Comparison of ENCODE assay signal across 8 mouse cellular contexts in genomic region chr2:93126595-93127165, GRCm38 (mm10).
A peak's percentile ranks its signal among the peaks of the same experiment; 100 is the strongest.
DNase-seq lines count a peak whose midpoint lies in the region; ATAC-seq lines count a peak whose summit lies in the region.

No protein-coding gene starts in this region.

- peak overlapping the region; percentile 71 for H3K27ac ChIP-seq in midbrain, embryonic 14.5 days (replicated peaks; ENCODE audit: low read depth, low read length)

- peak; percentile 30 to 31; a peak in 2 of 4 replicates for ATAC-seq in hematopoietic stem cell, adult 5-6 weeks (replicated peaks in 1 of 2; ENCODE audit: insufficient read depth in 1 of 2, low FRiP score in 2 of 2, low TSS enrichment in 1 of 2, low read depth in 1 of 2, poor library complexity in 2 of 2, severe bottlenecking in 2 of 2)
- ATAC-seq in midbrain, embryonic 14.5 days (ENCODE audit: low FRiP score, low TSS enrichment): peak; percentile 28; the same call in 1 of the 2 replicates

- no peaks in the 10 kb centered on the region for H3K27me3 ChIP-seq in midbrain, embryonic 14.5 days (ENCODE audit: control insufficient read depth, insufficient read depth, low read length)

- peak; percentile 52 for DNase-seq in embryo, embryonic 11 days
- no peak for DNase-seq in embryo, embryonic 10.5 days (ENCODE audit: low spot score)
- DNase-seq in adrenal gland, postnatal 14 days: peak; percentile 83
- peak; percentile 47 to 76 for DNase-seq in frontal cortex, postnatal 14 days (ENCODE audit: low spot score in 2 of 2)
- peak; percentile 43 to 61 for DNase-seq in layer of hippocampus, postnatal 14 days (ENCODE audit: low spot score in 2 of 2)
- DNase-seq in midbrain, embryonic 14.5 days: peak; percentile 53
- DNase-seq in spleen, postnatal 36 days (ENCODE audit: low spot score in 2 of 2): no peak

- H3K4me2 ChIP-seq in midbrain, embryonic 14.5 days (ENCODE audit: low read length): no peak overlapping the region

- WGBS in midbrain, embryonic 14.5 days: 56% methylated on average over 7 of the region's 7 CpGs

- no peak overlapping the region for H3K9ac ChIP-seq in midbrain, embryonic 14.5 days (replicated peaks; ENCODE audit: low read length)

- H3K4me3 ChIP-seq in midbrain, embryonic 14.5 days (replicated peaks; ENCODE audit: low read depth, low read length): no peak overlapping the region

- no peaks in the 10 kb centered on the region for H3K36me3 ChIP-seq in midbrain, embryonic 14.5 days (ENCODE audit: control insufficient read depth, insufficient read depth, low read length)

- H3K4me1 ChIP-seq in midbrain, embryonic 14.5 days (ENCODE audit: control insufficient read depth, insufficient read depth, low read length): peaks cover 23% of the 10 kb centered on the region; the same call in 1 of the 2 replicates

- no peaks in the 10 kb centered on the region for H3K9me3 ChIP-seq in midbrain, embryonic 14.5 days (ENCODE audit: control insufficient read depth, low read length)

Comparison
In these comparisons a context has a peak if more than half of its experiments do, and no peak if none do; other contexts are left out.
1. DNase-seq: peak in embryo, embryonic 11 days (single experiment), adrenal gland, postnatal 14 days (single experiment), frontal cortex, postnatal 14 days (2 of 2), layer of hippocampus, postnatal 14 days (2 of 2) and midbrain, embryonic 14.5 days (single experiment); none in embryo, embryonic 10.5 days (single experiment) and spleen, postnatal 36 days (0 of 2).